Mouse (Mus musculus): Measurements from ENCODE around the gene Slc7a4. TPM values are rescaled to one million over a fixed set of nuclear protein-coding genes. Genes with fewer than 3 reads are reported as not detected.
"Not testable (repeated sequence)": the region's sequence is repeated elsewhere in the genome, so short reads cannot be mapped to it uniquely, and the experiment has no call there.

Gene Slc7a4
- polyA plus RNA-seq, 1 experiment, result 2.8 TPM

GRCm38 (mm10) chr16:17619198-17620105 lies 36.4 kb upstream of the Slc7a4 start, which contains the start of gene Smpd4:
Smpd4 (plus strand) TSS chr16:17619354.
- H3K36me3 ChIP-seq (ENCODE audit: control insufficient read depth, insufficient read depth, low read length, poor library complexity, severe bottlenecking), result peaks cover 19% of the 10 kb centered on the region
- H3K27me3 ChIP-seq (ENCODE audit: control insufficient read depth, insufficient read depth, low read length, poor library complexity, severe bottlenecking), result no peaks in the 10 kb centered on the region
- no peaks in the 10 kb centered on the region for H3K9me3 ChIP-seq (replicated peaks; ENCODE audit: control insufficient read depth, insufficient read depth, low read length, poor library complexity, severe bottlenecking)
- TF ChIP-seq CTCF (IDR thresholded peaks at IDR 0.05; ENCODE audit: low read depth, low read length) (no peak), EP300 (IDR thresholded peaks at IDR 0.05; ENCODE audit: insufficient read depth, low read depth, low read length) (no peak), POLR2A (IDR thresholded peaks at IDR 0.05; ENCODE audit: insufficient read depth, low read length) (no peak)
- peak within 1 kb of the TSS; percentile 94 for H3K9ac ChIP-seq (ENCODE audit: low read depth, poor library complexity, severe bottlenecking)
- peaks cover 5% of the 10 kb centered on the region for H3K4me1 ChIP-seq (ENCODE audit: control insufficient read depth, insufficient read depth, low read length)
- peak within 1 kb of the TSS; percentile 99 for H3K4me3 ChIP-seq (ENCODE audit: low read depth, low read length)
- peak within 1 kb of the TSS; percentile 41; the same call in 1 of the 2 replicates for H3K27ac ChIP-seq (ENCODE audit: insufficient read depth, low read length)

- H3K4me1 ChIP-seq (ENCODE audit: control insufficient read depth, insufficient read depth, low read length), result peaks cover 5% of the 10 kb centered on the region
- peaks cover 11% of the 10 kb centered on the region for H3K36me3 ChIP-seq (ENCODE audit: control insufficient read depth, insufficient read depth, low read length, poor library complexity, severe bottlenecking)
- H3K27me3 ChIP-seq (ENCODE audit: control insufficient read depth, insufficient read depth, low read length, poor library complexity, severe bottlenecking), result no peaks in the 10 kb centered on the region
- H3K9me3 ChIP-seq (replicated peaks; ENCODE audit: control insufficient read depth, insufficient read depth, low read length, poor library complexity, severe bottlenecking), result no peaks in the 10 kb centered on the region
- no peak for TF ChIP-seq EP300 (IDR thresholded peaks at IDR 0.05; ENCODE audit: insufficient read depth, low read depth, low read length)
- no peak for TF ChIP-seq POLR2A (IDR thresholded peaks at IDR 0.05; ENCODE audit: insufficient read depth, low read length)
- TF ChIP-seq CTCF (IDR thresholded peaks at IDR 0.05; ENCODE audit: low read depth, low read length), result peak; percentile 96
- H3K4me3 ChIP-seq (ENCODE audit: low read depth, low read length), result peak overlapping the region; percentile 44
- H3K9ac ChIP-seq (ENCODE audit: low read depth, poor library complexity, severe bottlenecking), result peak overlapping the region; percentile 94; the same call in 1 of the 2 replicates
- peak overlapping the region; percentile 12; the same call in 1 of the 2 replicates for H3K27ac ChIP-seq (ENCODE audit: insufficient read depth, low read length)
Observed at GRCm38 (mm10) chr16:17617922-17618565, 35.0 kb upstream of the Slc7a4 start.

- Histone ChIP-seq H3K4me1 (ENCODE audit: control insufficient read depth, insufficient read depth, low read length) (peaks cover 5% of the 10 kb centered on the region), H3K9me3 (replicated peaks; ENCODE audit: control insufficient read depth, insufficient read depth, low read length, poor library complexity, severe bottlenecking) (no peaks in the 10 kb centered on the region), H3K9ac (ENCODE audit: low read depth, poor library complexity, severe bottlenecking) (no peak overlapping the region), H3K27me3 (ENCODE audit: control insufficient read depth, insufficient read depth, low read length, poor library complexity, severe bottlenecking) (no peaks in the 10 kb centered on the region), H3K27ac (ENCODE audit: insufficient read depth, low read length) (no peak overlapping the region), H3K4me3 (ENCODE audit: low read depth, low read length) (no peak overlapping the region), H3K36me3 (ENCODE audit: control insufficient read depth, insufficient read depth, low read length, poor library complexity, severe bottlenecking) (no peaks in the 10 kb centered on the region)
- TF ChIP-seq POLR2A (IDR thresholded peaks at IDR 0.05; ENCODE audit: insufficient read depth, low read length), result no peak
Observed at GRCm38 (mm10) chr16:17616212-17616611, 33.2 kb upstream of the Slc7a4 start.

- peak; percentile 2 for TF ChIP-seq CTCF (IDR thresholded peaks at IDR 0.05; ENCODE audit: low read depth, low read length)
- H3K27ac ChIP-seq (ENCODE audit: insufficient read depth, low read length); H3K9ac ChIP-seq (ENCODE audit: low read depth, poor library complexity, severe bottlenecking); H3K27me3 ChIP-seq (ENCODE audit: control insufficient read depth, insufficient read depth, low read length, poor library complexity, severe bottlenecking); H3K4me3 ChIP-seq (ENCODE audit: low read depth, low read length); H3K9me3 ChIP-seq (replicated peaks; ENCODE audit: control insufficient read depth, insufficient read depth, low read length, poor library complexity, severe bottlenecking); H3K4me1 ChIP-seq (ENCODE audit: control insufficient read depth, insufficient read depth, low read length); H3K36me3 ChIP-seq (ENCODE audit: control insufficient read depth, insufficient read depth, low read length, poor library complexity, severe bottlenecking): not testable (repeated sequence)
Observed at GRCm38 (mm10) chr16:17614740-17615139, 31.7 kb upstream of the Slc7a4 start.

- H3K27ac ChIP-seq (ENCODE audit: insufficient read depth, low read length), result no peak overlapping the region
- H3K9me3 ChIP-seq (replicated peaks; ENCODE audit: control insufficient read depth, insufficient read depth, low read length, poor library complexity, severe bottlenecking), result no peaks in the 10 kb centered on the region; the same call in 1 of the 2 replicates
- no peak overlapping the region for H3K4me3 ChIP-seq (ENCODE audit: low read depth, low read length)
- no peak overlapping the region for H3K9ac ChIP-seq (ENCODE audit: low read depth, poor library complexity, severe bottlenecking)
- TF ChIP-seq EP300 (IDR thresholded peaks at IDR 0.05; ENCODE audit: insufficient read depth, low read depth, low read length), result no peak
- no peaks in the 10 kb centered on the region for H3K27me3 ChIP-seq (ENCODE audit: control insufficient read depth, insufficient read depth, low read length, poor library complexity, severe bottlenecking)
- no peaks in the 10 kb centered on the region for H3K36me3 ChIP-seq (ENCODE audit: control insufficient read depth, insufficient read depth, low read length, poor library complexity, severe bottlenecking)
- H3K4me1 ChIP-seq (ENCODE audit: control insufficient read depth, insufficient read depth, low read length), result peaks cover under 1% of the 10 kb centered on the region
Observed at GRCm38 (mm10) chr16:17611383-17611782, 28.4 kb upstream of the Slc7a4 start.

GRCm38 (mm10) chr16:17605684-17606083 lies 22.7 kb upstream of the Slc7a4 start:
- Histone ChIP-seq H3K27ac (ENCODE audit: insufficient read depth, low read length) (no peak overlapping the region), H3K9me3 (replicated peaks; ENCODE audit: control insufficient read depth, insufficient read depth, low read length, poor library complexity, severe bottlenecking) (no peaks in the 10 kb centered on the region; the same call in 1 of the 2 replicates), H3K4me3 (ENCODE audit: low read depth, low read length) (no peak overlapping the region), H3K27me3 (ENCODE audit: control insufficient read depth, insufficient read depth, low read length, poor library complexity, severe bottlenecking) (no peaks in the 10 kb centered on the region), H3K36me3 (ENCODE audit: control insufficient read depth, insufficient read depth, low read length, poor library complexity, severe bottlenecking) (no peaks in the 10 kb centered on the region), H3K9ac (ENCODE audit: low read depth, poor library complexity, severe bottlenecking) (no peak overlapping the region), H3K4me1 (ENCODE audit: control insufficient read depth, insufficient read depth, low read length) (no peaks in the 10 kb centered on the region)
- no peak for TF ChIP-seq POLR2A (IDR thresholded peaks at IDR 0.05; ENCODE audit: insufficient read depth, low read length)
- TF ChIP-seq EP300 (IDR thresholded peaks at IDR 0.05; ENCODE audit: insufficient read depth, low read depth, low read length), result no peak
- TF ChIP-seq CTCF (IDR thresholded peaks at IDR 0.05; ENCODE audit: low read depth, low read length), result no peak

Measured in ES-Bruce4 (cell line).